Mouse (Mus musculus): Measurements from ENCODE around the gene Gabrg3. TPM values are rescaled to one million over a fixed set of nuclear protein-coding genes. Genes with fewer than 3 reads are reported as not detected.
"Not testable (repeated sequence)": the region's sequence is repeated elsewhere in the genome, so short reads cannot be mapped to it uniquely, and the experiment has no call there.

Gene Gabrg3
- total RNA-seq, 2 experiments from 2014 or later = 19.8 to 23.3 TPM

- TF ChIP-seq CTCF (IDR thresholded peaks at IDR 0.05) = no peak
- no peak overlapping the region for H3K4me3 ChIP-seq
- H3K27ac ChIP-seq = no peak overlapping the region
- DNase-seq (ENCODE audit: extremely low spot score in 1 of 2, low spot score in 2 of 2) = peak in 1 of 2 experiments; percentile 14
- intact Hi-C loops (cut with DNase I) = no loop called here
Measured at GRCm38 (mm10) chr7:57307337-57307736, 79.7 kb downstream of the Gabrg3 start.

DNA sequence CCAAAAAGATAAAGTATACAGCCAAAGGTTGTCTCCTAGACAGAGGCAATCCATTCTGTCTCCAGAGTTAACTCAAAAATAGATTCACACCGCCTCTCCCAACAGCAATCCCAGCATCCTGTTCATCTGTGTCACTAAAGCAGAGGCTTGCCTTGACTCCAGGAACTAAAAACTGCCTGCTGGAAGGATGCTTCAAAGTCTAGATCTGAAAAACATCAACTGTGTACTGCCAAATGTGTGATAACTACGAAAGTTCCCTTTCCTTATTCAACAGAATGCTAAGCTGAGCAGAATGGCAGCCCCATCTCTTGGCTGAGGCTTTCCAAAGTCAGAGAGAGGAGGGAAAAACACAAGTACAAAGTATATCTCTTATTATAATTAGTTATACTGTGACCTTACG, 90.3 kb downstream of the Gabrg3 start:
- Histone ChIP-seq H3K4me3 (no peak overlapping the region), H3K27ac (peak overlapping the region; percentile 61)
- intact Hi-C loops (cut with DNase I) = no loop called here
- no peak for TF ChIP-seq CTCF (IDR thresholded peaks at IDR 0.05)
- DNase-seq (ENCODE audit: extremely low spot score in 1 of 2, low spot score in 2 of 2) = no peak

DNA sequence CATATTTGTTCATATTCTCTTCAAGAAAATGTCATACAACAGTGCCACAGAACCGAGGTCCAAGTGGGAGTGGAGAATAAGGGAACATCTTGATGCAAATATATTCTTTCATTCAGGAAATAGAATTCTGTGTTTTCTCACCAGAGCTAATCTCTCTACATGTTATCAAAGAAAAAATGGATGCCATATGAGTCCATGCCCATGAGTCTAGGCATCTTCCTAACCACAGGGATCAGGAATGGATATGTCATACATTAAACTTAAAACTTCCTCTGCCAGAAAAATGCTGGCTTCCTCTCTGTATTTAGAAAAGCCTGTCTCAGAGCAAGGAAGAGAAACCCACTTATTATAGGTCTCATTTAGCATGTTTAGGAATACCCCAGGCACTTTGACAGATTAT, 92.9 kb downstream of the Gabrg3 start:
- no peak for TF ChIP-seq CTCF (IDR thresholded peaks at IDR 0.05)
- H3K4me3 ChIP-seq = no peak overlapping the region
- DNase-seq (ENCODE audit: extremely low spot score in 1 of 2, low spot score in 2 of 2) = no peak
- intact Hi-C loops (cut with DNase I) = no loop called here
- H3K27ac ChIP-seq = no peak overlapping the region

GRCm38 (mm10) chr7:57293564-57293963, 93.4 kb downstream of the Gabrg3 start:
- no peak for TF ChIP-seq CTCF (IDR thresholded peaks at IDR 0.05)
- intact Hi-C loops (cut with DNase I) = no loop called here
- no peak overlapping the region for H3K27ac ChIP-seq
- no peak for DNase-seq (ENCODE audit: extremely low spot score in 1 of 2, low spot score in 2 of 2)
- no peak overlapping the region for H3K4me3 ChIP-seq

DNA sequence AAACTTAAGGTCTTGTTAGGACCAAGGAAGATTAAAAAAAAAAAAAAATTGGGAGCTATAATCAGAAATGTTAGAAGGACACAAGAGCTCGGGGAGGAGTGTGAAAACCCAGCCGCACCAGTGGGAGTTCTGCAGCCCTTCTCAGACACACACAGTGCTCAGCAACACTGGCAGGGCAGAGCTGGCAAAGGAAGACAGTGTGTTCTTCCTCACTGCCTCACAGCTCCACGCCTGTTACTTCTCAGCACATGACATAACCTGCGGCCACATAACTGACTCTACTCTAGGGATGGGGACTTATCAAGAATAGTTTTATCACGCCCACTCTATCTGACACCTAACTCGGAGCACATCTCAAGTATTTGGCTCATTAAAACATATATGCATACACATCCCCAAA, 103.8 kb downstream of the Gabrg3 start:
- DNase-seq (ENCODE audit: extremely low spot score in 1 of 2, low spot score in 2 of 2) = no peak
- Histone ChIP-seq H3K27ac (no peak overlapping the region), H3K4me3 (no peak overlapping the region)
- TF ChIP-seq CTCF (IDR thresholded peaks at IDR 0.05) = no peak
- intact Hi-C loops (cut with DNase I) = no loop called here

DNA sequence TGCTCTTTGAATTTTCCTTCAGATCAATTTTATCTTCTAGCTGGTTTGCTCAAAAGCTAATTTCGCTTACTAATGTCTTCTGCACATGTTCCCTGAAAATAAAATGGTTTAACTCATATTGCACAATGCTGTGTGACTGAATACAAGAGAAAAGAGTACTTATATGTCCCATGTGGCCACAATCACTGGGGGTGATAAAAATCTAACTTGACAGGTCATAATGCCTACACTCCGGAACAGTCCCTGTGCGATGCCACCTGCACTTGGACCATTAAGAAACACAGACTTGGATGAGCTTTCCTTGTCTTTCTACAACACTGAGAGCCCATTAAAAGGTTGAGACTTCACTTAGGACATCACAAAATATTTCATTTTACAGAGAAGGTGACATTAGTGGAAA, 108.1 kb downstream of the Gabrg3 start:
- DNase-seq (ENCODE audit: extremely low spot score in 1 of 2, low spot score in 2 of 2) = no peak
- H3K27ac ChIP-seq = no peak overlapping the region
- no peak for TF ChIP-seq CTCF (IDR thresholded peaks at IDR 0.05)
- intact Hi-C loops (cut with DNase I) = no loop called here
- H3K4me3 ChIP-seq = no peak overlapping the region

GRCm38 (mm10) chr7:57260201-57260600, 126.8 kb downstream of the Gabrg3 start:
- TF ChIP-seq CTCF (IDR thresholded peaks at IDR 0.05) = no peak
- no peak for DNase-seq (ENCODE audit: extremely low spot score in 1 of 2, low spot score in 2 of 2)
- Histone ChIP-seq H3K27ac (no peak overlapping the region), H3K4me3 (no peak overlapping the region)
- intact Hi-C loops (cut with DNase I) = no loop called here

DNA sequence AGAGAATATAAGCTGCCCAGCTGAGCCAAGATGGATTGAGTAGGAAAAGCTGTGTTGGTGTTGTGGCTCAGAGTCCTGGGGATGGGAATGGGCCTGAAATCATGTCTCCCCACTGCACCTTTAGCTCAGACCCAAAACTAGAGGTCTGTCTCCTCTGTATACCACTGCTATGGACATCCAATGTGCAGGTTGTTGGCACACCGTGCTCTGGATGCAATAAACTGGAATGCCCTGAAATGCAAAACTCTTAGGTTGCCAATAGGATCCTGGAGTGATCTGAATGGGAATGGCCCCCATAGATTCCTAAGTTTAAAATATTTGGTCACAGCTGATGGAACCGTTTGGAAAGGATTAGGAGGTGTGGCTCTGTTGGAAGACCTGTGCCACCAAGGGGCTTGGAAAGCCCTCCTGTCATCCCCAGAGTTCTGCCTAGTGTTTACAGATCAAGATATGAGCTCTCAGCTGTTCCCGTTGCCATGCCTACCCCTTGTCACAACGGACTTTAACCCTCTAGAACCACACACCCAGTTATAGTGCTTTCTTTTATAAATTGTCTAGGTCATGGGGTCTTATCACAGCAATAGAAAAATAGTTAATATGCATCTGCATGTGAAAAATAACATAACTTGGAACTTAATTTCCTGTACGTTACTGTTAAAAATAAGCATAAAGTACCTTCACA, 128.0 kb downstream of the Gabrg3 start:
- no peak for TF ChIP-seq CTCF (IDR thresholded peaks at IDR 0.05)
- H3K27ac ChIP-seq = no peak overlapping the region
- DNase-seq (ENCODE audit: extremely low spot score in 1 of 2, low spot score in 2 of 2) = no peak
- H3K4me3 ChIP-seq = no peak overlapping the region
- intact Hi-C loops (cut with DNase I) = no loop called here

DNA sequence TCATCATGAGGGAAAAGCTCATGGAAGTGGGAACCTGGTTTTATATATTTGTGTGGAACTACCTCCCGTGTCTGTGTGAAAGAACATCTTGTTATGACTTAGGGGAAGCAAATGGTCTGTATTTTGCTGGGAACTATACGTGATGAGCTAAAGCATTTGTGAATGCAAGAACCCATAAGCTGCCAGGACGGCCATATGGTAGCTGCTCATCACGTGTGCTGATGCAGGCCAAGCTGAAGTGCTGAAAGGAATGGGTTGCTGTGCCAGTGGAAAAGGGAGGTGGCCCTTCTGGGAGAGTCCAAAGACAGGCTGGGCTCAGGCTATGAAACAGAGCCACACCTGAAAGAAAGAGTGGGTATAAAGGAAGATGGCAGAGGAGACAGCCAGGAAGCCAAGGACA, 143.0 kb downstream of the Gabrg3 start:
- intact Hi-C loops (cut with DNase I) = no loop called here
- peak; percentile 11 to 20 for DNase-seq (ENCODE audit: extremely low spot score in 1 of 2, low spot score in 2 of 2)
- H3K27ac ChIP-seq = peak overlapping the region; percentile 47; the same call in 1 of the 2 replicates
- H3K4me3 ChIP-seq = no peak overlapping the region
- no peak for TF ChIP-seq CTCF (IDR thresholded peaks at IDR 0.05)

GRCm38 (mm10) chr7:57214119-57214518, 172.9 kb downstream of the Gabrg3 start:
- no peak for DNase-seq (ENCODE audit: extremely low spot score in 1 of 2, low spot score in 2 of 2)
- no peak for TF ChIP-seq CTCF (IDR thresholded peaks at IDR 0.05)
- intact Hi-C loops (cut with DNase I) = no loop called here
- Histone ChIP-seq H3K4me3 (no peak overlapping the region), H3K27ac (no peak overlapping the region)

- no peak for TF ChIP-seq CTCF (IDR thresholded peaks at IDR 0.05)
- H3K27ac ChIP-seq = no peak overlapping the region
- intact Hi-C loops (cut with DNase I) = no loop called here
- DNase-seq (ENCODE audit: extremely low spot score in 1 of 2, low spot score in 2 of 2) = no peak
- H3K4me3 ChIP-seq = no peak overlapping the region
Measured at GRCm38 (mm10) chr7:57186015-57186414, 201.0 kb downstream of the Gabrg3 start.

- H3K27ac ChIP-seq; intact Hi-C loops (cut with DNase I); H3K4me3 ChIP-seq; DNase-seq (ENCODE audit: extremely low spot score in 1 of 2, low spot score in 2 of 2): not testable (repeated sequence)
Measured at GRCm38 (mm10) chr7:57175891-57176545, 211.0 kb downstream of the Gabrg3 start.

DNA sequence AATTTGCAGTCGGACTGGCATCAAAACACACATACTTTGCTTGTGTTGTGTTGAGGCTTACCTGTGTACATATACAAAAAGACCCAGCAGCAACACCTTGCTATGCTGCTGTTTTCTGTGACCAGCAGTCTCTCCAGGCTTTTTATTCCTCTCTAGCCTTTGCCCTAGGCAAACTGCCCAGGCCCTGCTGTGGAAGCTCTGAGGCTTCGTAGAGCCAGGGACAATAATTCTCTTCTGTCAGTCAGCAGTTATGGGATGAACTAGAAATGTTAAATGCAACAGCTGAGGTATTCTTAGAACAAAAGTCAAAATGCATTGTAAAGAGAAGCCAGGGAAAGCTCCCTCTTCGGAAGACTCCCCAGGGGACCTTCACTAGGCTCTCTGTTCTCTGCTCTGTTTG, 220.1 kb downstream of the Gabrg3 start:
- no peak for TF ChIP-seq CTCF (IDR thresholded peaks at IDR 0.05)
- no peak overlapping the region for H3K4me3 ChIP-seq
- H3K27ac ChIP-seq = no peak overlapping the region
- intact Hi-C loops (cut with DNase I) = no loop called here
- DNase-seq (ENCODE audit: extremely low spot score in 1 of 2, low spot score in 2 of 2) = no peak
